Mouse (Mus musculus): ENCODE measurements around the gene Creb3l2. TPM values are rescaled to one million over a fixed set of nuclear protein-coding genes. Genes with fewer than 3 reads are reported as not detected.
A peak's percentile ranks its signal among the peaks of the same experiment; 100 is the strongest.
"Not testable (repeated sequence)": the region's sequence is repeated elsewhere in the genome, so short reads cannot be mapped to it uniquely, and the experiment has no call there.

Gene Creb3l2
- total and polyA plus RNA-seq, 2 experiments from 2014 or later = 2.0 to 5.0 TPM

- no peak for ATAC-seq
- H3K9ac ChIP-seq = no peak overlapping the region
- 91% methylated on average over 4 of the region's 4 CpGs for WGBS
- H3K27me3 ChIP-seq (ENCODE audit: insufficient read depth, low read length) = no peaks in the 10 kb centered on the region
- no peaks in the 10 kb centered on the region for H3K36me3 ChIP-seq (ENCODE audit: insufficient read depth)
- H3K9me3 ChIP-seq (ENCODE audit: low read length) = no peaks in the 10 kb centered on the region
- no peak overlapping the region for H3K4me3 ChIP-seq (ENCODE audit: low read depth, low read length)
- H3K27ac ChIP-seq (ENCODE audit: low read depth, low read length) = no peak overlapping the region
- peak; percentile 22; the same call in 1 of the 2 replicates for TF ChIP-seq CTCF (IDR thresholded peaks at IDR 0.05; ENCODE audit: low read depth)
- DNase-seq = no peak
- no peak overlapping the region for H3K4me2 ChIP-seq (ENCODE audit: low read depth)
- H3K4me1 ChIP-seq (ENCODE audit: insufficient read depth) = no peaks in the 10 kb centered on the region
Measured at GRCm38 (mm10) chr6:37473674-37474342, 31.9 kb upstream of the Creb3l2 start.

DNA sequence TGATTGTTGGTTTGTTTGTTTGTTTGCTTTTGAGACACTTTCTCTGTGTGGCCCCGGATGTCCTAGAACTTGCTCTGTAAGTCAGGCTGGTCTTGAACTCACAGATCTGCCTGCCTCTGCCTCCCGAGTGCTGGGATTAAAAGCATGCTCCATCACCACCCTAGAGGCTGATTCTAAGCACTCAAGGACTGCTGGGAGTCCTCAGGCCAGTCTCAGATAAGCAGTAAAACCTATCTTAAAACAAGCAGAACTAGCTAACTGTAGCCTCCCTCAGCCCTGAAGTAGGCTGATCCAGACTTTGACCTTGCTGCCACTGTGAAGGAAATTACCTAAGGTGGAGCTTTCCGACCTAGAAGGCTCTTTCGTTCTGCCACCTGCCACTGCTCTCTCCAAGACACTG lies 28.3 kb upstream of the Creb3l2 start:
- ATAC-seq (no peak), DNase-seq (no peak)
- no peak overlapping the region for H3K4me2 ChIP-seq (ENCODE audit: low read depth)
- no peaks in the 10 kb centered on the region for H3K9me3 ChIP-seq (ENCODE audit: low read length)
- no peak for TF ChIP-seq CTCF (IDR thresholded peaks at IDR 0.05; ENCODE audit: low read depth)
- H3K9ac ChIP-seq = no peak overlapping the region
- H3K4me3 ChIP-seq (ENCODE audit: low read depth, low read length) = no peak overlapping the region
- H3K27me3 ChIP-seq (ENCODE audit: insufficient read depth, low read length) = no peaks in the 10 kb centered on the region
- 78% methylated on average over 4 of the region's 4 CpGs for WGBS
- no peaks in the 10 kb centered on the region for H3K36me3 ChIP-seq (ENCODE audit: insufficient read depth)
- no peaks in the 10 kb centered on the region for H3K4me1 ChIP-seq (ENCODE audit: insufficient read depth)
- H3K27ac ChIP-seq (ENCODE audit: low read depth, low read length) = no peak overlapping the region

DNA sequence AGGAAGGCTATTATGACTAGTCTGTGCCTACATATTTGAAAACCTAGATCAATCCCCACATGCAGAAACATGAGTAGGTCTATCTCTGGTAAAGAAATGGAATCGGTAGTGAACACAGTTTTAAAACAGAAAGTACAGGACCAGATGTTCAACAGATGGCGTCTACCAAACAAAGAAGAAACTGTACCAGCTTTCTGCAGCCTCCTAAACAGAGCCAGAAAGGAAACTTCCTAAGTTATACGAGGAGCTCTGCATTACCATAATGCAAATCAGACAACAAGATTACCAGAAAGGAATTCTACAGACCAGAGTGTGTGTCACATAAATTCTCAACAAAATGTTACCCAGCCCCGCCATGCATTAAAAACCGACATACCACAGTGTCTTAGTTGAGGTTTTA lies 23.9 kb upstream of the Creb3l2 start:
- H3K27me3 ChIP-seq (ENCODE audit: insufficient read depth, low read length) = no peaks in the 10 kb centered on the region
- H3K4me3 ChIP-seq (ENCODE audit: low read depth, low read length) = no peak overlapping the region
- ATAC-seq = peak; percentile 23; the same call in 1 of the 2 replicates
- H3K36me3 ChIP-seq (ENCODE audit: insufficient read depth) = no peaks in the 10 kb centered on the region
- peak; percentile 48 for DNase-seq
- WGBS = 59% methylated on average over 5 of the region's 5 CpGs
- no peak overlapping the region for H3K27ac ChIP-seq (ENCODE audit: low read depth, low read length)
- no peak for TF ChIP-seq CTCF (IDR thresholded peaks at IDR 0.05; ENCODE audit: low read depth)
- 0 out of 2 replicates have a peak, but pooled peaks cover 3% of the 10 kb centered on the region for H3K4me1 ChIP-seq (ENCODE audit: insufficient read depth)
- H3K9me3 ChIP-seq (ENCODE audit: low read length) = no peaks in the 10 kb centered on the region
- H3K9ac ChIP-seq = no peak overlapping the region
- no peak overlapping the region for H3K4me2 ChIP-seq (ENCODE audit: low read depth)

DNA sequence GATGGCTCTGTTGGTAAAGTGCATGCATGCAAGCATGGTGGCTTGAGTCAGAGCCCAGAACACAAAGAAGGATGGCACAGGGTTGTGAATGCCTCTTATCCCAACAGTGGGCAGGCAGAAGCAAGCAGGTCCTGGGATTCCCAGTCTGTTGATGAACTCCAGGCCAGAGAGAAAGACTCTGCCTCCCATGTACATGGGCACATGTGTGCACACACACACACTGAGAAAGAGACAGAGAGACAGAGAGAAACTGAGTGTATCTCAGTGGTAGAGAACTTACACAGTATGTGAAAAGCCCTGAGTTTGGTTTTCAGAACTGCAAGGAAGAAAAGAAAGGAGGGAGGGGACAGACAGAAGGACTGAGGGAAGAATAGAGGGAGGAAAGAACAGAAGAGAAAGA lies 23.4 kb upstream of the Creb3l2 start:
- Histone ChIP-seq H3K9ac (no peak overlapping the region), H3K4me2 (ENCODE audit: low read depth) (no peak overlapping the region), H3K4me1 (ENCODE audit: insufficient read depth) (0 out of 2 replicates have a peak, but pooled peaks cover 3% of the 10 kb centered on the region), H3K36me3 (ENCODE audit: insufficient read depth) (no peaks in the 10 kb centered on the region), H3K27ac (ENCODE audit: low read depth, low read length) (no peak overlapping the region), H3K27me3 (ENCODE audit: insufficient read depth, low read length) (no peaks in the 10 kb centered on the region), H3K9me3 (ENCODE audit: low read length) (no peaks in the 10 kb centered on the region), H3K4me3 (ENCODE audit: low read depth, low read length) (no peak overlapping the region)
- no peak for DNase-seq
- no peak for ATAC-seq
- no peak for TF ChIP-seq CTCF (IDR thresholded peaks at IDR 0.05; ENCODE audit: low read depth)

DNA sequence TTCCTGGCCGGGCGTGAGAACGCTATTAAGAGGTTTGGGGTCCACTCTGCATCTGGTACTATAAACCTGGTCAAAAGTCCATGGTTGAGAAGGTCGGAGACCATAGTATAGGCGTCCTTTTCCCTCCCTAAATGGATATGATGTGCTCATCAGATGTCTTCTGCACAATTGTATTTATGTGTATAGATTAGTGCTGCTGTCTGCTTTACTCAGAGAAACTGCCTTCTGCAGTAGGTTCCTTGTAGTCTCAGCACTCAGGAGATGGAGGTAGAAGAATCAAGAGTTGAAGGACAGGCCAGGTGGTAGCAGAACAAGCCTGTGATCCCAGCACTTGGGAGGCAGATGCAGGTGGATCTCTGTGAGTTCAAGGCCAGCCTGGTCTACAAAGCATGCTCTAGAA lies 22.6 kb upstream of the Creb3l2 start:
- Histone ChIP-seq H3K9me3 (ENCODE audit: low read length) (no peaks in the 10 kb centered on the region), H3K27me3 (ENCODE audit: insufficient read depth, low read length) (no peaks in the 10 kb centered on the region), H3K36me3 (ENCODE audit: insufficient read depth) (no peaks in the 10 kb centered on the region), H3K4me2 (ENCODE audit: low read depth) (peak overlapping the region; percentile 51), H3K4me1 (ENCODE audit: insufficient read depth) (0 out of 2 replicates have a peak, but pooled peaks cover 3% of the 10 kb centered on the region), H3K9ac (peak overlapping the region; percentile 40), H3K4me3 (ENCODE audit: low read depth, low read length) (peak overlapping the region; percentile 39), H3K27ac (ENCODE audit: low read depth, low read length) (no peak overlapping the region)
- 0 out of 2 replicates have a peak, but pooled peaks have one; percentile 8 for ATAC-seq
- TF ChIP-seq CTCF (IDR thresholded peaks at IDR 0.05; ENCODE audit: low read depth) = no peak
- WGBS = 1% methylated on average over 5 of the region's 5 CpGs
- DNase-seq = peak; percentile 21

- peak overlapping the region; percentile 51 for H3K4me2 ChIP-seq (ENCODE audit: low read depth)
- peak; percentile 69 for TF ChIP-seq CTCF (IDR thresholded peaks at IDR 0.05; ENCODE audit: low read depth)
- not testable (repeated sequence) for H3K9me3 ChIP-seq (ENCODE audit: low read length); H3K9ac ChIP-seq; H3K27ac ChIP-seq (ENCODE audit: low read depth, low read length); H3K27me3 ChIP-seq (ENCODE audit: insufficient read depth, low read length); H3K4me1 ChIP-seq (ENCODE audit: insufficient read depth); H3K36me3 ChIP-seq (ENCODE audit: insufficient read depth)
- H3K4me3 ChIP-seq (ENCODE audit: low read depth, low read length) = peak overlapping the region; percentile 39; the same call in 1 of the 2 replicates
- DNase-seq (peak; percentile 84), ATAC-seq (peak; percentile 98)
- 7% methylated on average over 6 of the region's 25 CpGs for WGBS
Measured at GRCm38 (mm10) chr6:37463517-37464482, 21.9 kb upstream of the Creb3l2 start.

GRCm38 (mm10) chr6:37460681-37461080 lies 18.7 kb upstream of the Creb3l2 start:
- no peaks in the 10 kb centered on the region for H3K36me3 ChIP-seq (ENCODE audit: insufficient read depth)
- no peak overlapping the region for H3K4me3 ChIP-seq (ENCODE audit: low read depth, low read length)
- DNase-seq = no peak
- no peak overlapping the region for H3K9ac ChIP-seq
- WGBS = 88% methylated on average over 6 of the region's 6 CpGs
- H3K27ac ChIP-seq (ENCODE audit: low read depth, low read length) = no peak overlapping the region
- no peaks in the 10 kb centered on the region for H3K9me3 ChIP-seq (ENCODE audit: low read length)
- ATAC-seq = no peak
- no peaks in the 10 kb centered on the region for H3K27me3 ChIP-seq (ENCODE audit: insufficient read depth, low read length)
- H3K4me1 ChIP-seq (ENCODE audit: insufficient read depth) = 0 out of 2 replicates have a peak, but pooled peaks cover 3% of the 10 kb centered on the region
- no peak overlapping the region for H3K4me2 ChIP-seq (ENCODE audit: low read depth)
- no peak for TF ChIP-seq CTCF (IDR thresholded peaks at IDR 0.05; ENCODE audit: low read depth)

- H3K36me3 ChIP-seq (ENCODE audit: insufficient read depth); H3K27me3 ChIP-seq (ENCODE audit: insufficient read depth, low read length); H3K4me1 ChIP-seq (ENCODE audit: insufficient read depth); H3K9me3 ChIP-seq (ENCODE audit: low read length); H3K9ac ChIP-seq; H3K27ac ChIP-seq (ENCODE audit: low read depth, low read length); DNase-seq; H3K4me2 ChIP-seq (ENCODE audit: low read depth); H3K4me3 ChIP-seq (ENCODE audit: low read depth, low read length); ATAC-seq: not testable (repeated sequence)
- 55% methylated on average over 9 of the region's 9 CpGs for WGBS
Measured at GRCm38 (mm10) chr6:37459656-37460055, 17.7 kb upstream of the Creb3l2 start.
